In genomic region chr3:104780561-104781420, GRCm38 (mm10) we compare ENCODE assay signal across 8 mouse cellular contexts. TPM values are rescaled to one million over a fixed set of nuclear protein-coding genes. Genes with fewer than 3 reads are reported as not detected.
DNase-seq lines count a peak whose midpoint lies in the region; ATAC-seq and TF ChIP-seq lines count a peak whose summit lies in the region.

Ppm1j (plus strand) TSS chr3:104781056.

- peaks cover 7% of the 10 kb centered on the region for H3K4me1 ChIP-seq in heart, adult 2 months (ENCODE audit: control insufficient read depth, insufficient read depth, low read length)
- peaks cover 29% of the 10 kb centered on the region for H3K4me1 ChIP-seq in lung, embryonic 15.5 days
- peaks cover 27% of the 10 kb centered on the region for H3K4me1 ChIP-seq in neural tube, embryonic 15.5 days

- peak within 1 kb of the TSS; percentile 93 for H3K27ac ChIP-seq in heart, adult 2 months
- no peak within 1 kb of the TSS for H3K27ac ChIP-seq in lung, embryonic 15.5 days
- no peak within 1 kb of the TSS for H3K27ac ChIP-seq in neural tube, embryonic 15.5 days (replicated peaks)

- no peaks in the 10 kb centered on the region for H3K9me3 ChIP-seq in lung, embryonic 15.5 days
- H3K9me3 ChIP-seq in neural tube, embryonic 15.5 days (replicated peaks), result no peaks in the 10 kb centered on the region

- no peaks in the 10 kb centered on the region for H3K36me3 ChIP-seq in heart, adult 2 months (ENCODE audit: control insufficient read depth, insufficient read depth, low read length)
- no peaks in the 10 kb centered on the region for H3K36me3 ChIP-seq in lung, embryonic 15.5 days
- H3K36me3 ChIP-seq in neural tube, embryonic 15.5 days, result no peaks in the 10 kb centered on the region

- TF ChIP-seq POLR2A in heart, adult 2 months (IDR thresholded peaks at IDR 0.05; ENCODE audit: insufficient read depth, low read depth, low read length), result peak; percentile 63

- peak; percentile 25 for DNase-seq in right cerebral cortex, postnatal 14 days
- no peak for DNase-seq in right cerebral cortex, postnatal 10 days (ENCODE audit: low spot score in 2 of 2)
- peak; percentile 75 for DNase-seq in embryo, embryonic 10.5 days (ENCODE audit: low spot score)
- DNase-seq in heart, adult 2 months, result peak; percentile 88 to 89
- peak; percentile 86 for DNase-seq in kidney, adult 18-20 months
- DNase-seq in layer of hippocampus, adult 18-20 months (ENCODE audit: low spot score in 2 of 2), result no peak

- H3K79me2 ChIP-seq in heart, adult 2 months (replicated peaks; ENCODE audit: control insufficient read depth, insufficient read depth, low read length), result no peaks in the 10 kb centered on the region

- H3K4me3 ChIP-seq in heart, adult 2 months, result peak within 1 kb of the TSS; percentile 89
- H3K4me3 ChIP-seq in lung, embryonic 15.5 days, result peak within 1 kb of the TSS; percentile 49
- peak within 1 kb of the TSS; percentile 42 for H3K4me3 ChIP-seq in neural tube, embryonic 15.5 days (replicated peaks)

- TF ChIP-seq CTCF in heart, adult 2 months (IDR thresholded peaks at IDR 0.05), result no peak

- H3K4me2 ChIP-seq in lung, embryonic 15.5 days, result peak within 1 kb of the TSS; percentile 98
- peak within 1 kb of the TSS; percentile 86 for H3K4me2 ChIP-seq in neural tube, embryonic 15.5 days

- no peak for TF ChIP-seq EP300 in heart, adult 2 months (IDR thresholded peaks at IDR 0.05; ENCODE audit: insufficient read depth, low read depth, low read length)

- intact Hi-C loops in heart, adult 2 months (cut with DNase I), result loop anchor here (2.0 to 5.0 kb wide), 3 partner anchors 66 to 268 kb away; partner anchors contain the start of genes Capza1, Lrig2 and St7l

- ATAC-seq in lung, embryonic 15.5 days (ENCODE audit: borderline replicate concordance, extremely low read depth, low FRiP score, low TSS enrichment), result peak; percentile 72
- peak; percentile 54 for ATAC-seq in neural tube, embryonic 15.5 days (ENCODE audit: low FRiP score)

- H3K27me3 ChIP-seq in heart, adult 2 months (ENCODE audit: control insufficient read depth, insufficient read depth, low read length), result peaks cover 2% of the 10 kb centered on the region; the same call in 1 of the 2 replicates
- H3K27me3 ChIP-seq in lung, embryonic 15.5 days, result peaks cover 81% of the 10 kb centered on the region
- H3K27me3 ChIP-seq in neural tube, embryonic 15.5 days (replicated peaks), result peaks cover 99% of the 10 kb centered on the region

- H3K9ac ChIP-seq in heart, adult 2 months (ENCODE audit: low read depth, low read length), result peak within 1 kb of the TSS; percentile 84
- H3K9ac ChIP-seq in lung, embryonic 15.5 days, result peak within 1 kb of the TSS; percentile 34; the same call in 1 of the 2 replicates
- peak within 1 kb of the TSS; percentile 38; the same call in 1 of the 2 replicates for H3K9ac ChIP-seq in neural tube, embryonic 15.5 days (replicated peaks)

- 3% methylated on average over 56 of the region's 56 CpGs for WGBS in heart, adult 2 months
- WGBS in lung, embryonic 15.5 days, result 1% methylated on average over 54 of the region's 56 CpGs
- WGBS in neural tube, embryonic 15.5 days, result under 1% methylated on average over 55 of the region's 56 CpGs

RNA-seq across cellular contexts. Expression of gene Ppm1j, which starts in this region (rescaled TPM):
- total RNA-seq in heart, adult 2 months (2021), result 10 to 100 TPM; 17.5 to 20.1 TPM
- 42.4 and 47.6 TPM in 2 replicates for polyA plus RNA-seq in heart, adult 2 months (2012; rRNA removed)
- polyA plus RNA-seq in lung, embryonic 15.5 days (2015; fragmentation: Nextera tagmentation; extraction: Ambion mirVana), result 3.4 and 6.0 TPM in 2 replicates
- polyA plus RNA-seq in neural tube, embryonic 15.5 days (2015; fragmentation: Nextera tagmentation; extraction: Ambion mirVana), result 2.3 and 2.8 TPM in 2 replicates
- total RNA-seq in layer of hippocampus, adult 18-20 months (2021), result under 1 TPM; 0.37 to 0.38 TPM

Comparison
In these comparisons a context has a peak if more than half of its experiments do, and no peak if none do; other contexts are left out.
1. RNA of gene Ppm1j (total RNA-seq): 17.5 to 20.1 TPM in heart, adult 2 months; 0.37 to 0.38 TPM in layer of hippocampus, adult 18-20 months; every median in the first group is over 10 times any median in the second.
2. DNase-seq: peak in right cerebral cortex, postnatal 14 days (single experiment), embryo, embryonic 10.5 days (single experiment), heart, adult 2 months (2 of 2) and kidney, adult 18-20 months (single experiment); none in right cerebral cortex, postnatal 10 days (0 of 2) and layer of hippocampus, adult 18-20 months (0 of 2).
3. H3K9ac ChIP-seq: peak in every context shown above with its lines; median percentile 84 in heart, adult 2 months; 38 in neural tube, embryonic 15.5 days; 34 in lung, embryonic 15.5 days.
4. Peak in every context shown above with its lines, with median percentiles within 50 percentile points of each other: H3K4me3 ChIP-seq.